Mouse (Mus musculus): ENCODE data around the gene Ccdc63.
"Not testable (repeated sequence)": the region's sequence is repeated elsewhere in the genome, so short reads cannot be mapped to it uniquely, and the experiment has no call there.

Gene Ccdc63

DNA sequence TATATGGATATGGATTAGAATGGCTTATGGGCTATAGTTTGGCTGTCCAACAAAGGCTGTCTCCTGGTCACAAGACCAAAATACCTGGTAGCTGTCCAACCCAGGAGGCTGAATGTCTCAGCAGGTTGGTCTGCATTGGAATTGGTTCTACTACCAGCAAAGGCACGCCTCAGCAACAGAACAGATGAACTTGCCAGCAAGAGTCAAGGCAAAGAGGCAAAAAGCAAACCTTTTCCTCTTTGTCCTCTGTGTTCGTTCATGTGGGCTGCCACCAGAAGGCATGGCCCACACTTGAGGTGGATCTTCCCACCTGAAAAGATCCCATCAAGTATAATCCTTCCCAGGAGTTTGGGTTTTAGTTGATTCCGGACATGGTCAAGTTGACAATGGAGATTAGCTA lies at the start of gene Ccdc63:
TSS of gene Ccdc63 (minus strand) at position 101 of the 400 bp plus-strand sequence.
- DNase-seq, result no peak

DNA sequence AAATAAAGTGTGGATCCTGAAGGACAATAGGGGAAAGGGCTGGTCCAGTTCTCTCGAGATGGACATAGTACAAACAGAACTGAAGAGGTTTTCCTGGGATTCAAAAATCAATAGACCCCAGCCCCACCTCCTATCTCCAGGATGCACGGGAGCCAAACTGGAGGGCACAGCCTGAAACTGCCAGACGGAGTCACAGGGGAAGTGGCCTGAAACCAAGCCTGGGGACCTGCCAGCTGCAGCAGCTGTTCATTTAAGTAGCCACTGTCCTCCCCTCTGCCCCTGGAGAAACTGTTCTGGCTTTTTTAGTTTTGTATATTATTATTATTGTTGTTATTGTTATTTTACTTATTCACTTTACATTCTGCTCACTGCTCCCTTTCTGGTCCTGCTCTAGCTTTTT lies 48.5 kb upstream of the Ccdc63 start:
- no peak for DNase-seq

DNA sequence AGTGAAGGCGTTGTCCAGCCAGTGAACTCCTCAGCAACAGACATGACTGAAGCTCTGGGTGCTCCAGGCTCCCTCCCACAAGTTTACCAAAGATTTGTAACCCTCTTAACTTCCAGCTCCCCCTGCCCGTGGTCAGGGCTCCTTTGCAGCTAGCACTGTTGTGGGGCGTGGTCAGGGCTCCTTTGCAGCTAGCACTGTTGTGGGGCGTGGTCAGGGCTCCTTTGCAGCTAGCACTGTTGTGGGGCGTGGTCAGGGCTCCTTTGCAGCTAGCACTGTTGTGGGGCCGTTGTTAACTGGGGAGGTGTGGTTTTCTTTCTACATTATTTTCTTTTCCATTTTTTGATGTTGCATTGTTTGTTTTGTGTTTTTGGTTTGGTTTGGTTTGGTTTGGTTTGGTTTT lies 44.2 kb upstream of the Ccdc63 start:
- DNase-seq, result not testable (repeated sequence)

DNA sequence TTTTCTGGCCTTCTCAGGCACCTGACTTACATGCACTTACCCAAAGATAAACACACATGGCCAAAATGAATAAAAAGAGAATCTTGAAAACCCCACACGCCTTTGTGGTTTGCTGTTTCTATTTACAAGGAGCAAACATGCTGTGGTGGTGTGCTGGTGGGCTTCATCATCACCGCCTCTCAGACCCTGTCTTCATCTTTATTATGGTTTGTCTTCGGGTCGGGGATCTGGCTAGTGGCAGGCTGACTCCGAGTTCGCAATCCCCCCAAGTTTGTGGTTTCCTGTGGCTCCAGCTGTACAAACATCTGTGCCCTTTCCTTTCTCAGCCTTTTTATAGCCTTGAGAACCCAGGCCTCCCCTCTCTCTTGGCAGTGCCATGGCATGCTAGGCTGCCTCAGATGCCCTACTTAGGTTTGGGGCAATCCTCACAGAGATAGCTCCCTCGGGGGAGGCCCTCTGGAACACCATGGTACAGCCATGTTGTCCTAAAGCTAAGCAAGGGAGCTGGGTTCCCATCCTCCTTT lies 43.7 kb upstream of the Ccdc63 start:
- no peak for DNase-seq

DNA sequence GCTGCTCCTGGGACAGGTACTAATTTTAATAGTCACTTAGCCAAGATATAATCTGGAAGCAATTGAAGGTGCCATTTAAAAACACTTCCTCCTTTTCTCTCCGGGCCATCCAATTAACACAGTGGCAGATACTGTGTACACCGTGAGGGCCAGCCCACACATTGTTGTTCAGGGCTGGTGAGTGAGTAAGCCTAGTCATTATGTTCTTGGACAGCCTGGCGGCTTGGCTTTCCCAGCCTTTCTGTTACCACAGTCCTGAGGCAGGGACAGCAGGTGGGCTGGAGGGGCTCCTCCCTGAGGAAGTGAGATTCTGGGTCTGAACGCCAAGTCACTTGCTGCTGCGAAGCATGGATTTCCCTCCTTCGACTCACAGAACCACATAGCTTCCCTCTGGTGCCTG lies 39.0 kb upstream of the Ccdc63 start:
- DNase-seq, result peak; percentile 18 to 27

DNA sequence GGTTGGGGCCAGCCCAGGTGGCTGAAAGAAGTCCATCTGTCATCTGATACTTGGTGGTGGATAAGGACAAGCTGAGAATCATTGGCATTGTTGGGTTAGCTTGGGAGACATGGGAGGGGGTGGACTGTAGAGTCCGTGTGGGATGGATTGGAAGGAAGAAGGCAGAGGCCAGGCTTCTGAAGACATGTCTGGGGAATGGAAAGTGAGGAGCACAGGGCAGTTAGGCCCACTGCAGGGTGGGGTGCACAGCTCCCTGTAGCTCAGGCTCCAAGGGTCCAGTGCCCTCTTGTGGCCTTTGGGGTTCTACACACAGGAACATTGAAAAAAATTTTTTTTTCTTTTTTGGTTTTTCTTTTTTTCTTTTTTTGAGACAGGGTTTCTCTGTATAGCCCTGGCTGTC lies 35.8 kb upstream of the Ccdc63 start:
- DNase-seq, result peak; percentile 59 to 74

DNA sequence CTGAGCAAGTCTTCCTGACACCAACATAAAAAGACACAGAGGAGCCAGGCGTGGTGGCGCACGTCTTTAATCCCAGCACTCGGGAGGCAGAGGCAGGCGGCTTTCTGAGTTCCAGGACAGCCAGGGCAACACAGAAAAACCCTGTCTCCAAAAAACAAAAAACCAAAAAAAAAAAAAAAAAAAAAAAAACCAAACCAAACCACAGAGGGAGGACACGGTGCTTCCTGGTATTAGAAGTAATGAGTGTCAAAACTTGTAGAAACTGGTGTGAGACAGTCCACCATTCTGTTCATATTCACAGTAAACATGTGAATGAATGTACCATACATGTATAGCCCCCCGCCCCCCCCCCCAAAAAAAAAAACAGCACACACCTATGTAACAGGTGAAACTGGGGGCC lies 35.3 kb upstream of the Ccdc63 start:
- no peak for DNase-seq

DNA sequence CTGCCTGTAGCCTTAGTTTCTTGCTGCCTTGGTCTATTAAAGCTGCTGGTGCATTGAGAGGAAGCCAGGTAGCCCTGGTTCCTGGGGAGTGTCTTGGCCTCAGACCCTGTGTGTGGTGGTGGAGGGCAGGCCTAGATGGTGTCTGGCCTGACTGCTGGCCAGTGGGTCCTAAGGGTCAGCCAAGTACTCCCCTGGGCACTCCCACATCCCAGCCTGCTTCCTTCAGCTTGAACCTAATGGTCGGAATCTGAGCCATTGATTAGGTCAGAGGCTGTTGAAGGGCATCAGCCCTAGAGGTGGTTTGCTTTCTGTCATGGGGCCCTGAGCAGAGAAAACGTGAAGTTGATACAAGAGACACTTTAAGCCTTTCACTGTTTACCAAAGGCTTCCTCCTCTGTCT lies 34.8 kb upstream of the Ccdc63 start:
- DNase-seq, result peak; percentile 27 to 31

DNA sequence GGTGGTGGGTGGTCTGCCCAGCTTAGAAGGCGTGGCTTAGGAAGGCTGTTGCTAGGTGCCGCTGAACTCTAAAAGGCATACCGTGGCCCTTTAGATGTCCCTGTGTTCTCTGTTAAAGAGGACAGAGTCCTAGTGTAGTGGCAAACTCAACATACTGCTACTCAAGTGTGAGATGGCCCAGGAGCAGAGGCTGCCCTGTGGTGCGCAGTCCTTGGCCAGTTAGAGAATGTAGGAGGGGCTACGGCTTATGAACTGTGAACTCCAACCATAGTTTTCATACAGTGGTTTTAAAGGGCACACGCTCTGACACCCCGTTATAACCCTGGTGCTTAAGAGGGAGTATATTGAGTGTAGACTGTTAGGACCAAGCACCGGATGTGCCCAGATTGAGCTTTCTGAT lies 30.4 kb upstream of the Ccdc63 start:
- no peak for DNase-seq

DNA sequence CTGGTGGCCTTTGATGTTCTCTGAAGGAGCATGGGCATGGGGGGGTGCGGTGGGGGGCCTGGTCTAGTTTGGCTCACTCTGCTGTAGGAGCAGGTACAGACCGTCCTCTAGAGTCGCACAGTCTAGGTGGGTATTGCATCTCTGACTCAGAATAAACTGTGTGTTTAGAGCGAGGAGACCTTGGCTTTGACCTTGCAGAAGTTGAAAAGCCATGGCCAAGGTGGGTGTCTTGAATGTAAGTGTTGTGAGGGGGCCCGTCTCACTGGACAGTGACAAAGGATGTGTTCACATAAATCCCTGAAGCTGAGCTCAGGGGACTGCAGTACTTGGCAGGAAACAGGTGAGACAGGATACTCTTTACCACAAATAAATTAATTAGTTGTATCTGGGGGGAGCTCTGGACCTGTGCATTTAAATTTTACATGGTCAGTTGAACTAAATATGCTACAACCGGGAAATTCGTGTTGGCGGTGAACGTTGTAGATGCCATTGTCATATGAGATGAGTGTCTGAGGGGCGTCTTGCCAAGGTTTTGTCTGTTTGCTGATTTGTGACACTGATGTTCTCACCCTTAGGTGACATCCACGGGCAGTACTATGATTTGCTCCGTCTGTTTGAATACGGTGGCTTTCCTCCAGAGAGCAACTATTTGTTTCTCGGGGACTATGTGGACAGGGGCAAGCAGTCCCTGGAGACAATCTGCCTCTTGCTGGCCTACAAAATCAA lies 27.9 kb upstream of the Ccdc63 start:
- DNase-seq, result peak; percentile 24 to 39

DNA sequence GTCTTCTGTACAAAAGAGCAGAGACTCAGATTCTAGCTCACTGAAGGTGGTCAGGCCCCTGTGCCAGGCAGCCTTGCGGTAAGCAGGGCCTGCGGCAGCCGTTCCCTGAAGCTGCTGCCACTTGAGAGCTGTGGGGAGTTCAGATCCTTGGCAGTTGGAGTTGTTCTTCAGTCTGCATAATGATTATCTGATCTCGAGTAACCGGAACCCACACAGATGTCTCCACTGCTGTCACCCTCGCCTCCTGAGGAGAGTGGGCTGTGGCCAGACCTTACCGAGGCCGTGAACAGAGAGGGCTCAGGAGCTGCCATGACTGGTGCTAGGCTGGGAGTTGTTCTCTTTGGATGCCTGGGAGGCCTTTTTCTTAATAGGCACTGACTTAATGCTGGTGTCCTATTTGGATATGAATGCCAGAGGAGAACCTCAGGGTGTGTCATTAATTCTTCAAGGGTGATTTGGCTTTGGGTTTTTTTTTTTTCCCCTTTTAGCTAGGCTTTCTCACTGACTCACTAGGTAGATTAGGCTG lies 26.1 kb upstream of the Ccdc63 start:
- peak; percentile 51 to 52 for DNase-seq

DNA sequence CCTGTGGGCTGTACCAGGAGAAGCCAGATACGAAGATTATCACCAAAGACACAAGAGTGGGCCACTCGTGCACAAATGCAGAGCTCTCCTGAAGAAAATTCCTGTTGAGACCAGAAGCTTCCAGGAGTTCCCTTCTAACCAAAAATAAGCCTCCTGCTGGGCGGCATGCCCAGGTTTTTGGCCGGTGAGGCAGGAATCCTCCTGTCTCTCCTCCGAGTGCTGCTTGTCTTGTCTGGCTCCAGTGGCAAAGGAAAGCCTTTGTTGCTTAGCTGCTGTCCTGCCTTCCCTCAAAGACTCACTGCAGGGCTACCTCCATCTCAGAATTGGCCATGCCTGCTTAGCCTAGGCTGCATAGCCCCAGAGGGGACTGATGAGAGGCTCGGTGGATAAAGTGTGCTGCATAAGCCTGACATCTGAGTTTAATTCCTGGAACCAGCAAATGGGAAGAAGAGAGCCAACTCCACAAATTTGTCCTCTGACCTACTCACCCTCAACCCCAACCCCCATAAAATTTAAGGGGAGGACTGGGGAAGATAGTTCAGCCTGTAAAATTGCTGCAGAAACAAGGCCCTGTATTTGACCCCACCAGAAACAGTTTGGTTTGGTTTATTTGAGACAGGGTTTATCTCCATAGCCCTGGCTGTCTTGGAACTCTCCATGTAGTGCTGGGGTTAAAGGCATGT lies 24.8 kb upstream of the Ccdc63 start:
- peak; percentile 77 to 81 for DNase-seq

DNA sequence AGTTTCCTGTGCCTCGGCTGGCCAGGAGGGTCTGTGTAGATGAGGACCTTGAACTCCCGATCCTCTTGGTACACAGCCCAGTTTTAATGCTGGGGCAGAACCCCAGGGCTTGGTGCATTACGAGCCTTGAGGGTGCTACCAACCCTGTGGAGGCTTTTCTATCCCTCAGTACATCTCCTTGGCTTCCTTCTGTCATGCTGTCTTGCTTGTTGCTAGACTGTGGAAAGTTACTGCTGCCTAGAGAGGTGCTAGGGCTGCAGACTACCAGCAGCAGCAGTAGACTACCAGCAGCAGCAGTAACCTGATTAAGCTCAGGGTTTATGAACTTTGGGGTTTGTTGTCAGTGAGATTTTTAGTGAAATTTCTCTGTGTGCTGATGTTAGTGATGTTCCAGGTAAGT lies 23.4 kb upstream of the Ccdc63 start:
- no peak for DNase-seq

DNA sequence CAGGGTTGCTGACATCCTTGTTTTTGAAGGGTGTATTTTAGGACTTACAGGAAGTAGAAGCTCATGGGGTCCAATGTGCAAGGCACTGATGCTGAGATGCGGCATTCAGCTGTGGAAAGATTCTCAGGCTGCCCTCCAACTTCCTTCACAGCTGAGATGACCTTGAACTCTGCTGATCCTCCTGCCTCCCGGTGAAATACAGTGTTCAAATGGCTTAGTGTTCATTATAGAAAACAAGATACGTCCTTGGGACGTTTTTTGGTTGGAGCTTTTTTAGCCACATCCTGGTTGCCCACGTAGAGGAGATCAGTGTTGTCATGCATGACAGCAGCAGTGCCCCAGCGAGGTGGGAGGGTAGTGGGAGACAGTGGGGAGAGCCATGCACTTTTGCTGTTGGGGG lies 22.6 kb upstream of the Ccdc63 start:
- DNase-seq, result no peak

DNA sequence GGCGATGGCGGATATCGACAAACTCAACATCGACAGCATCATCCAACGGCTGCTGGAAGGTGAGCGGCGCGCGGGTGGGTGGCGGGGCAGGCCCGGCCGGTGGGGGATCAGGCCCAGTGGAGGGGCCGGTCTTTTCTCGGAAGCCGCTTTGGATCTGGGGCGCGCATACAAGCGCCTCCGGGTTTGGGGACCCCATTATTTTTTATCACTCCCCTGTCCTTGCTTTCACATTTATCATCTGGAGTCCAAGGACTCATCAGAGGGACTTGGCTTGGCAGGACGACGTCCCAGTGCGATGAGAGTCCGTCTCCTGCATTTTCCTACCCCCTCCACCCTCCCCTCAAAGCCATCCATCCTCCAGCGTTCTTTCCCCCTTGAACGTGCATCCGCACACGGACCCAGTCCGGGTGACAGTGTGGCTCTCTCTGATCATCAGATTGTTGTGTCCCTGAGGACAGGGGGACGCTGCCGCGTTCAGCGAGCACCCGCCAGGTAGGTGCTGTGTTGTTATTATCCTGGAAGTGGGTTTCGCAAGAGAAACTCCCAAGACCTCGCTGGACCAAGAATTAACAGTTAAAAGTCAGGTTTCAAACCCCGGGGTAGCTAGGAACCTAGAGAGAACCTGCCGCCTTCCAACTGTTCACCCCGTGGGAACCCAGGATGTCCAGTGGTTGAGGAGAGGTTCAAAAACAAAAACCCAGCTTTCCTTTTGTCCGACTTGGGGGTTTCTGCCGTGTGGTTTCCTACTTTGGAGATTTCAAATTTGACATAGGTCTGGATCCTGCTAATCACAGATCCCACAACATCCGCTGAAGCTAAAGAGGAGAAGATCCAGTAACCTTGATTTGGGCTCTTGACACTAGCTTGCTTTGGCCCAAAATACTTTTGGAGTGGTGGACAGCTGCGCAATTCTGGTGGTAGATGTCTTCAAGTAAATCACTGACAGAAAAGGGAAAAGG lies 18.2 kb upstream of the Ccdc63 start:
- peak; percentile 58 to 61 for DNase-seq

DNA sequence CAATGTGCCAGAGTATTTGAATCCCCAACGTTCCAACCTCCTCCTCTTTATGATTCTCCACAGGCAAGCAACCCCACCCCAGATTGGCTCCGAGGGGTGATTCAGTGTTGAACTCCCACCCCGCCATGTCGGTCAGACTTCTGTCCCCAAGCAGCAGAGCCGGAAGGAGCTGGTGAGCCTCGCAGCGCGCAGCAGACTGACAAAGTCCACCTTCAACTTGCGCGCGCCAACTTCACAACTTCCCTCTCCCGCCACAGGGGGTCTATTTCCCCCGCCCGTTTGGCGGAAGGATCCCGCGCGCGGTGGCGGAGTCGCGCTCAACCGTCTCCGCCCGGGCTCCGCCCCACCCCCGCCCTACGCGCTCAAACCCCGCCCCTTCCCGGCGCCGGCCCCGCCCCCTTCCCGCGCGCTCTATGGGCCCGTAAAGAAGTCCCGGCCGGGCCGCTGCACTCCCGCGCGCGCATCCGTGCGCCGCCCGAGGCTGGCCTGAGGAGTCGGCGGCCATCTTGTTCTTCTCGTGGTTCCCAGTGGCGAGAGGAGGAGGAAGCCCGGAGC lies 17.3 kb upstream of the Ccdc63 start, which contains the start of gene Ppp1cc:
TSS of gene Ppp1cc (plus strand) at position 452 of the 555 bp plus-strand sequence.
- peak; percentile 93 to 98 for DNase-seq

DNA sequence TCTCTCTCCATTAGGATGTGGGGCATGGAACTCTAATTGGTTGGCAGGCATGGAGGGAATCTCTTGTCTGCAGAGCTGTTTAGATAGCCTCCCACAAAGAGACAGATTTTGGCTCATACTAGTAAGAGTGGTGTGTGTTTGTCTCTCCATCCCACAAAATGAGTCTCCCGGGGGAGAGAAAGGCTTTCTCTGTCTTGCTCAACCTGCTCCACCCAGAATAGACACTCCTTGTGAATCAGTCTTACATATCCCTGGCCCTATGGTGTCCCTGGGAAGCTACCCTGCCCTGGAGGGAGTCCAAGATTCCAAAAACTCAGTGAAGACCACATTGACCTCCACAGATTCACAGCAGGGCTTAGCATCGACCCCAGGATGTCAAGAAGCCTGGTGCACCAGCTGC lies 15.9 kb upstream of the Ccdc63 start:
- DNase-seq, result peak in 1 of 2 experiments; percentile 8

DNA sequence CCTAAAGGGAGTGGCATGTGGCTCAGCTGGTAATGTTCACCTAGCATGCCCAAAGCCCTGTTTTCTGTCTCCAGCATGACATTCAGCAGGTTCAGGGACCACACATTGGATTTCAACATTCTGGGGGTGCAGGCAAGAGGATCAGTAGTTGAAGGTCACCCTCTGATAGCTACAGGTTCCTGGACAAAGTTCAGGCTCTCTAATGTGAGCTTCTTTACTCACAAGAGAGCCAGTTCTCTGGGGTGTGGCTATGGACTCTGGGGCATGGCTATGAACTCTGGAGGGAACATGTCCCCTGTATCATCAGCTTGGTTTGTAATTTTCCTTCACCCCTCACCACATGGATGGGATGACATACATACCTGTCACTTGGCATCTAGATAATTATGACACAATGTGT lies 15.0 kb upstream of the Ccdc63 start:
- DNase-seq, result no peak

DNA sequence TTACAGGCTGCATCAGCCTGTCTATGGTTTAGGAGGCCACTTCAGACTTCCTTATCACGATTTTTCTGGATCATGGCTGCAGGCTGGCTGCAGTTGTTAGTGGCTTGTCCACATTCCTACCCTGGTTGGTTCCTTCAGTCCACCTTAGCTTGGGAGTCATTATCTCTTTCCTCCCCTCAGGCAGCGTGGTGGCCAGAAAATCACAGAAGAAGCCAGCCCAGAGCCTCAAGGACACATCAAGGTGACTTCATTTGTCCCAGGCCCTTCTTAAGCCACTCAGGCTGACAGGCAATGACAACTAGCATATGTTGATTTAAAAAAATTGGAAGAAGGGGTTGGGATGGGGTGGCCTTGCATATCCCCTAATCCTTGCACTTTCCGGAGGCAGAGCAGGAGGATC lies 14.2 kb upstream of the Ccdc63 start:
- no peak for DNase-seq

DNA sequence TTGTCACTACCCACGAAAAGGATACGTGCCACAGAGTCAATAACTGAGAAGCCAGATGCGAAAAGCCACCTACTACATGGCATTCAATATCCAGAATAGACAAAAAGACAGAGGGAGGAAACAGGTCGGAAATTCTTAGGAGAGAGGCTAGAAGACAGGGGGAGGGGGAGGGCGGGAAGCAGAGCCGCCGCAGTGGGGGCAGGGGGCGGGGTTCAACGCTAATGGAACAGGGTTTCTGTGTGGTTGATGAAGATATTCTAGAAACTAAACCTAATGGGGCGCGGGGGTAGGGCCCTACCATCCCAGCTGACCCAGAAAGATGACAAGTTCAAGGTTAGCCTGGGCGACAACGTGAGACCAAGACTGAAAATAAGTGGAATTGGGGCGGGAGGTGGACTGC lies 13.4 kb upstream of the Ccdc63 start:
- DNase-seq, result peak in 1 of 2 experiments; percentile 6

DNA sequence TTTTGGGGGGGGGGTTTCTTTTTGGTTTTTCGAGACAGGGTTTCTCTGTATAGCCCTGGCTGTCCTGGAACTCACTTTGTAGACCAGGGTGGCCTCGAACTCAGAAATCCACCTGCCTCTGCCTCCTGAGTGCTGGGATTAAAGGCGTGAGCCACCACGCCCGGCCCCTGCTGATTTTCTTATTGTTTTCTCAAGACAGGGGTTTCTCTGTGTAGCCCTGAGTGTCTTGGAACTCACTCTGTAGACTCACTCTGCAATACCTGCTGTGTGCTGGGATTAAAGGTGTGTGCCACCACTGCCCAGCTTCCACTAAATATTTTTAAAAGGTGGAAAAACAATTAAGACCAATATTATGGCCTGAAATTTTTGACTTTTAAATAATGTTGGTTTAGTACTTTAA lies 11.9 kb upstream of the Ccdc63 start:
- DNase-seq, result not testable (repeated sequence)

DNA sequence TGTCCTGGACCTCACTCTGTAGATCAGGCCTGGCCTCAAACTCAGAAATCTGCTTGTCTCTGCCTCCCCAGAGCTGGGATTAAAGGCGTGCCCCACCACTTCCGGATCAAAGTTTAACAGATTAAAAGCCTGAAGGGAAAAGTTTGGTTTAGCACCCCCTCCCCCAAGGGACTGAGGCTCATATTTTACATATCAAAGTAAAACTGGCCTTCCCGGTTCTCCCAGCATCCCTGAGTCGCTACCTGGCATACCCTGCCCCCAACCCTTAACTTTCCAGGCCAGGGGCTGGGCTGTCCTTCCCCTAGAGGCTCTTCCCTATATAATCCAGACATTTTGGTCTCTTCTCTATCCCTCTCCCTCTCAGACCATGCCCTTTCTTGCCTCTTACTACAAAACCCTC lies 8.6 kb upstream of the Ccdc63 start:
- no peak for DNase-seq
